Mouse (Mus musculus): Measurements from ENCODE around the gene Tmem159.

- TF ChIP-seq CTCF (IDR thresholded peaks at IDR 0.05; ENCODE audit: borderline replicate concordance, extremely low read depth, insufficient read depth, insufficient read length) (no peak), POLR2A (IDR thresholded peaks at IDR 0.05; ENCODE audit: borderline replicate concordance, extremely low read depth, insufficient read depth, insufficient read length, poor library complexity, severe bottlenecking) (no peak)
Observed at GRCm38 (mm10) chr7:120126976-120127685, 25.0 kb downstream of the Tmem159 start.

All from brain, embryonic 14.5 days (tissue).